Mouse (Mus musculus): ENCODE measurements around the gene Aco2.

The Aco2 gene

GRCm38 (mm10) chr15:81846755-81847154 lies 25.4 kb upstream of the Aco2 start:
- DNase-seq, result no peak

DNA sequence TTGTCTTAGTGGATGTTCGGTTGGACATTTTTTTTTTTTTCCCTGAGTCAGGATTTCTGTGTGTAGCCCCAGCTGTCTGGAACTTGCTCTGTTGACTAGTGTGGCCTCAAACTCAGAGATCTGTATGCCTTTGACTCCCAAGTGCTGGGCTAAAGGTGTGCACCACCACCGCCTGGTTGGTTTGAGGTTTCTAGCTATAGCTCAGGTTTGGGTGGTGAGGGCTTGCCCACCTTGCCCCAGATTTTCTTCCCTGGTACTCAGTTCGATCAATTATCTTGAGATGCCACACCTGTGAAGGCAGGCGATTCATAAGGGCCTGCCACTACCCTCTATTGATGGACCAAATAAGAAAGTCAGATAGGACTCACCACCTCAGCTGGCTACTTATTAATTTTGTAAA lies 24.9 kb upstream of the Aco2 start:
- DNase-seq, result no peak

DNA sequence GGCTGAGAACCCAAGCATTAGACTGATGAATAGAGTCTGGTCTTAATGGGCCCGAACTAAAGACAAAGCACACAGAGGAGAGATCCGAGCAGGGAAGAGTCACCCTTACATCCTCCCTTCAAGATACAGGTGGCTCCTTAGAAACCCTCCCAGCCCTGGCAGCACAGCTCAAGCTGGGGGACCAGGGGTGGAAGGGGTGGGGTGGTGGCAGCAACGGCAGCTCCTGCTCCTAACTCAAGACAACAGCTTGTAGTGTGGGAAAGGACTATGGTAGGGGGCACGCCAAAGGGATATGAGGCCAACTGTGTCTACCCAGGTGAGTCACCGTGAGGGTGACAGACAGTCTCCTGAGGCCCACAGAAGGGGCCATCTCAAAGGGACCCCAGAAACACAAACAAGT lies 24.2 kb upstream of the Aco2 start:
- no peak for DNase-seq

DNA sequence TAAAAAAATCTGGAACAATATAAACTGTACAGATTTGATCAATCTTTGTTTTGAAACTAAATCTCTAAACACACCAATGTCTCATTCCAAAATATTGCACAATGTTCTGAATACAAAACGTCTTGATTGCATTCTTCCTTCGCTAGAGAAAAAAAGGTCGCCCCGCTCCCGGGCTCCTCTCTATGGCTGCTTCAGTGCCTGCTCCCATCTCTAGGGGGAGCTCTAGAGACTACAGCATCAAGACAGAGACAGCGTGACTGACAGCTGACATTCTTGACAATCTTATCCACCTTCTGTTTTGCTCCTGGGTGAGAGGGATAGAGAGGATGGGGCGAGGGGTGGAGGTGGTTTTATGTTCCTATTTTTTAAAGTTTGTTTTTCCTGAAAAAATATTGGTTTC lies 23.8 kb upstream of the Aco2 start:
- peak; percentile 64 to 77 for DNase-seq

GRCm38 (mm10) chr15:81849104-81849503 lies 23.0 kb upstream of the Aco2 start:
- DNase-seq, result no peak

DNA sequence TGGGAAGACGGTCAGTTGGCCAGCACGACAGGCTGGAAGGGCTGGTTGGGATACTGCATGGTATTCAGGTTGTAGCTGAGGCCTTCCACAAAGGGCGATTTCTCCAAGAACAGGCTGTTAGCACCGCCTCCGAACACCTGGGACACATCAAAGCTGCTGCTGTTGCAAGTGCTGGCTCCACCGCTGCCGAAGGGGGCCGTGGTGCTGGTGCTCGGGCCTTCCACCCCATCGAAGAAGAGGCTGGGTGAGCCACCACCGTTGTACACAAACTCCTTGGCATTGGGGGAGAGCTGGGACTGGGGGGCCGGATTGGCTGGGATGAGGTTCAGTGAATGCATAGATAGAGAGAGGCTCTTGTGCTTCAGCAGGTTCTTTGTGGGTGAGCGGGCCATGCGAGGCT lies 21.4 kb upstream of the Aco2 start:
- no peak for DNase-seq

- DNase-seq, result no peak
These were observed 20.7 kb upstream of the Aco2 start for GRCm38 (mm10) chr15:81851375-81851774.

- no peak for DNase-seq
These were observed 19.6 kb upstream of the Aco2 start for GRCm38 (mm10) chr15:81852411-81853000.

GRCm38 (mm10) chr15:81853081-81853480 lies 19.0 kb upstream of the Aco2 start:
- DNase-seq, result no peak

- peak; percentile 85 to 91 for DNase-seq
These were observed 15.9 kb upstream of the Aco2 start for GRCm38 (mm10) chr15:81856030-81856790.

DNA sequence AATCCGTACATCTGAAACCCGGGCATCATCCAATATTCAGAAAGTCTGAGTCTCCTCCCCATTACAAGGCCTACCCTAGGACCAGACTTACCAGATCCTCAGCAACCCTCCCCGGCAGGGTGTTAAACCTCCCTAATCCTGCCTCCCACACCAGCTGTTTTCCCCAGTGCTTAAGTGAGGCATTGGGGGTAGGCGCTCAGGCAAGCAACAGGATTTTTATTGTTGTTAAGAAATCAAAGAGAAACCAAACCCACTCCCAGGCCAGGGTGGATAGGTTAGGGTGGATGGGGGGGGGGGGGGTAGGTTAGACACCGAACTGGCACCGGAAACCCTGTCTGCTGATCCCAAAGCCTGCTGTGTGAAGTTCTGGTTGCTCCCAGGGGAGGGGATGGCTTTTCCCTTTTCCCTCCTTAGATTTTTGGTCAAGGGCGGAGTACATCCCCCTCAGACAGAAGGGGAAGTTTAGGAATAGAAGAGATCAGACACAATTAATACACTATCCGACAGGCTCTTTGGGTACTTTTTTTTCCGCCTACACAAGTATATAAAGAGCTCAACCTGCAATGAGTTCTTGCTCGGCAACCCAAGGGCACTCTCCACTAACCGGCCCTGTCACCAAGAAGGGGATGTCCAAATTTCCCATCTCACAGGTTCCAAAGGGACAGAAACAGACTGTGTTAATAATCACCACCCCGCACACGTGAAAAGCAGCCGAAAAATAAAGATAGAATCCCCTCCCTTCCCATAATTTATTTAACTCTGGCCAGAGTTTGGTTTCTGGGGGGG lies 15.0 kb upstream of the Aco2 start:
- DNase-seq, result peak in 1 of 2 experiments; percentile 23

GRCm38 (mm10) chr15:81857724-81858116 lies 14.4 kb upstream of the Aco2 start:
- no peak for DNase-seq

DNA sequence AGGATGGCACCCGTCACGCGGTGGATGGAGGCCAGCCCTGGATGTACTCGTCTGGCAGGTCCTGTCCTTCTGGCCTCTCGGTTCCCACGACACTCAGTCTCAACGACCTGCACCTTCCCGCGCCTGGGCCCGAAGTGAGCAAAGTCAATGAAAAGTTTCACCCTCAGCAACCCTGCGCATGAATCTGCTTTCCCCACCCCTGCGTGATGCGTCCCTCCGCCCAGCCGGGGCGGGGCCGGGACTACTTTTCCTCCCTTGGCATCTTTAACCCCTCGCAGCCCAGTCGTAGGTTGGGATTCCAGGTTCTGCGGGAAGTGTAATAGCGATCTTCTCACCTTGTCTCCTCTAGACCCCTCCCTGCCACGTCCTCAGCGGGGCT lies 14.0 kb upstream of the Aco2 start:
- DNase-seq, result peak; percentile 94 to 95

- DNase-seq, result peak; percentile 70 to 73
These were observed 13.4 kb upstream of the Aco2 start, which contains the start of gene Tob2 for GRCm38 (mm10) chr15:81858517-81859329. Tob2 (minus strand) TSS chr15:81858796.

DNA sequence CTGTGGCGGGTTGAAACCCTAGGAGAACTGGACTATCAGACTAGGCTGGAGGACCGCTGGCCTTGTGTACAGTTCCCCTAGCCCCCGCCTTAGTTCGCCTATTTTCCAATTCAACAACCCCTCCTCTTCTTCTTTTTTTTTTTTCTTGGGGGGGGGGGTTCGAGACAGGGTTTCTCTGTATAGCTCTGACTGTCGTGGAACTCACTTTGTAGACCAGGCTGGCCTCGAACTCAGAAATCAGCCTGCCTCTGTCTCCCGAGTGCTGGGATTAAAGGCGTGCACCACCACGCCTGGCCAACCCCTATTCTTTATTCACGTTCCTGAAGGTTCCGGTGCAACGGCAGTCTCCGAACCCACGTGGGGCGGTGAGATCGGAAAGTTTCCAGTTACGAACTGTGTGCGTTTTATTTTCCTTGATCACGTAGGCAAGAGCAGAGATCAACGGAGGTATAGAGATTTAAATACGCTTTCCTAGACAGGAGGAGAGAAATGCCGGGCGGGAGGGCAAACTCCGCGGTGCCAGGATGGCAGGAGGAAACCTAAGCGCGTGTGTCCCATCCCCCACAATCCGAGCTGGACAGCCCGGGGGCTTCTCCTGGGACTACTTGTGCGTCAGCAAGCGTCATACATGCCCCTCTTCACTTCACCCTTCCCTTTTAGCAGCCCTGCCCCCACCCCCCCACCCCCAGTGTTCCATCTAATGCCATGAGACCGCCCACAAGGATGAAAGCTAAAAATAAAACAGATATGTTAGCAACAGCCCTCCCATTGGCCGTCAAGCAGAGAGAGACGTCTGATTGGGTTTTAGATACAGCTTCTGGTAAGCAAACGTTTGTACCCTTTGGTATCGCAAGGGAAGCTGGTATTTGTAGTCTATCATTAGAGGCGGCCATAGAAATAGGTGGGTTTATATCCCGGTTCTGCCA lies 12.5 kb upstream of the Aco2 start:
- DNase-seq, result peak; percentile 87 to 89

DNA sequence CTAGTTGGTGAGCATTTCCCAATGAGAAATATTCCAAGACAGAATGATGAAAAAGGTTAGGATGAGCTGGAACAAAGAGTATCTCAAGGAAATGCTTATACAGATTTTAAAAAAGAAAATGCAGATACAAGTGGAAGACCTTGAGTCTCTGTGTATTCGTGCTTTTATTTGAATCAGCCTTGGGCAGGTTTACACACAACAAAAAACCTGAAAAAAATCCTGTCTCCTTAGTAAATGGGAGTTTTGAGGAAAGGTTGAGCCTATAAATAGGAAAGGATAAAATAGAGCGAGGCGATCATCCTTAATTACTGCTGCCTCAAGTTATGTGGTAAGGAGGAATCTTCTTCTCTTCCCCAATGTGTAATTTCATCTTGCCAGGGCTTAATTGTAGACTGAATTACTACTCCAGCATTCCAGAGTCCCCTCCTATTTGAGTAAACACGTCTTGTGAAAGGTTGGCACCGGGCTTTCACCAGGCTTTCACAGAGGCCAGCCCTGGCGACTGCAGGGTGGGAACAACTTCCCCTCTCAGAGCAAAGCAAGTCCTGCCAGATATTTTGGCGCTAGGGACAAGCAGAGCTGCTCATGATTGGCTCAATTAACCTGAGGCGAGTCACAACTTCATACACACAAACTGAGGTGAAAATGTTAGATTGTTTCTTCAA lies 11.5 kb upstream of the Aco2 start:
- peak; percentile 64 to 82 for DNase-seq

DNA sequence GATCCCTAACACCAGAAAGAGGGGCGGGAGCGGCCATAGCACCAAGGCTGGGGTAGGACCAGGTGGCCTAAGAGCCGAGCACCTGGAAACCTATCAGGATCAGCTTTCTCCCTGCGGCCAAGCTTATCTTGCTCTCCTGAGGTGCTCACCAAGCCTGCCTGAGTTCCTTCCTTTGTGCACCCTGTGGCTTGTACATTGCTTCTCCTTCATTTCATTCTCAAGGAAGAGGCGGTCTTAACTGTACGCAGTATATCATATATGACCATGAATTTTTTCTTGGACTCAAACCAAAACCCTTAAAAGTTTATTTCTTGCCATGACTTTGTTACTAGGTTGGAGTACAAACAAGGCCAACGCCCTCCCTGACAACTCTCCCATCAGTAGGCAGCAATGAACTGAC lies 7.9 kb upstream of the Aco2 start:
- DNase-seq, result no peak

DNA sequence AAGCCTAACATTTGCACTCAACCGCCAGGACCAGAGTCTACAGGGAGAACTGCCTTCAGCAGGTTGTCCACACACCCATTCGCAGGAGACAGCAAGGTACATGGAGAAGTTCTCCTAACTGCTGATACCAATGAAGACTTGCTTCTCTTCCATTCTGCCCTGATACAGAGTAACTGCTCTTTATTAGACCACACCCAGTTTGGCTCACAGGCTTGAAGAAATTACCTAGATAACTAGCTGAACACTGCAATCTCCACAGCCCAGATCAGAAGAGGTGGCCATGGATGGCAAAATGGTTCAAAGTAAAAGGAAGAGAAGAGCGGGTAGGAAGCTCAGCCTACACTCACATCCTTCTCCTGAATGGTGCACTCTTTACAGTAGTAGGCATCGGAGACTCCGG lies 2.1 kb upstream of the Aco2 start:
- no peak for DNase-seq

DNA sequence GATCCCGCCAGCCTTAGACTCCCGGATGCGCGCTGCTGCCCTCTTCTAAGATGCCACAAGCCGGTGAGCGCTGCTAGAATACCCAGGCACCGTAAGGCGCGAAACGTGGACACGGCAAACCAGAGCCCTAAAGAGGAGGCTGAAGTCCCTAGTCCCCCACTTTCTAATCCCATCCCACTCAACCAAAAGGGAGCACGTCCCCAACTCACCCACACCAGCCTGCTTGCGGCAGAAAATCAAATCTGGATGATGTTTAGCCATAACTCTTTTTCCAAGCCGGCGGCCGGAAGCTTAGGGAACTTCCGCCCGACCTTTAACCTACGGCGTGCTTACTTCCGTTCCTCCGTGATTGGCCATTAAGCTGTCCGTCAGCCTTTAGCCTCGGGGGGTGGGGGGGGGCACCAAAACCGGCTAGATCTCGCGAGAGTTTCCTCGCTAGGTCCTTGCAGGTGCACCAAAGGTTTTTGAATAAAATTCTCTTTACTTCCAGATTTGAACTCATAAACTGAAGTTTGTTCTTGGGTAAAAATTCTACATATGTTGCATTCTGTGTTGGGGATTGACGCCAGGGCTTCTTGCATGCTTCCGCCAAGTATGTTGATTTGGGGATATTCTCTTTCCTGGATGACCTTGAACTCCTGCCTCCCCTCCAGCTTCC lies 376 bp upstream of the Aco2 start, which contains the start of gene Phf5a:
TSS of gene Phf5a (minus strand) at position 308 of the 658 bp plus-strand sequence.
- peak; percentile 87 to 89 for DNase-seq

Measured in lung, postnatal 4 days (tissue).